Mouse (Mus musculus): Measurements from ENCODE around the gene Plpp2. TPM values are rescaled to one million over a fixed set of nuclear protein-coding genes. Genes with fewer than 3 reads are reported as not detected.

The Plpp2 gene
- polyA plus RNA-seq, 1 experiment from 2014 or later: 13.3 TPM

DNA sequence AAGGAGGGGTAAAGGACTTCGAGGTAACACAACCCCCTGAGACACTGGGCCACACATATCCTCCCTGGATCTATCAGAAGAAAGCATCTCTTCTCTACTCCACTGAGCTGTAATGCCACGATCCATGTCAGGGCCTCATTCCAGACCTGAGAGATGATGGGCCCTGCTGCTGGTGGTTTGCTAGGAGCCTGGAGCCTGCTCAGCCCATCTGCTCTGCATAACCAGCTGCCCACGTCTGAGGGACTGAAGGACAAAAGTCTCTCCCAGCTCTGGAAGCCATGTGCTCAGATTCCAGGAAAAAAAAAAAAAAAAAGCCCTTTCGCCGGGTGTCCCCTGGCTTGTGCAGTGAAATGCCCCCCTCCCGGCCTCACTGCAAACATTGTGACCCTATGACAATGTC, 42.2 kb upstream of the Plpp2 start:
- Histone ChIP-seq H3K4me1 (ENCODE audit: control insufficient read depth, insufficient read depth, low read length) (no peaks in the 10 kb centered on the region), H3K27ac (replicated peaks; ENCODE audit: low read depth, low read length) (no peak overlapping the region), H3K4me3 (ENCODE audit: low read depth, low read length) (no peak overlapping the region), H3K4me2 (ENCODE audit: low read depth, low read length) (no peak overlapping the region), H3K9me3 (replicated peaks; ENCODE audit: control insufficient read depth, low read length) (no peaks in the 10 kb centered on the region), H3K36me3 (replicated peaks; ENCODE audit: control insufficient read depth, insufficient read depth, low read depth, low read length) (no peaks in the 10 kb centered on the region), H3K27me3 (ENCODE audit: control insufficient read depth, insufficient read depth, low read length) (no peaks in the 10 kb centered on the region), H3K9ac (replicated peaks; ENCODE audit: low read length) (no peak overlapping the region)
- 80% methylated on average over 6 of the region's 6 CpGs for WGBS
- ATAC-seq (replicated peaks; ENCODE audit: insufficient number of reproducible peaks, low FRiP score, low TSS enrichment, low read depth) (no peak), DNase-seq (ENCODE audit: low spot score) (no peak)

DNA sequence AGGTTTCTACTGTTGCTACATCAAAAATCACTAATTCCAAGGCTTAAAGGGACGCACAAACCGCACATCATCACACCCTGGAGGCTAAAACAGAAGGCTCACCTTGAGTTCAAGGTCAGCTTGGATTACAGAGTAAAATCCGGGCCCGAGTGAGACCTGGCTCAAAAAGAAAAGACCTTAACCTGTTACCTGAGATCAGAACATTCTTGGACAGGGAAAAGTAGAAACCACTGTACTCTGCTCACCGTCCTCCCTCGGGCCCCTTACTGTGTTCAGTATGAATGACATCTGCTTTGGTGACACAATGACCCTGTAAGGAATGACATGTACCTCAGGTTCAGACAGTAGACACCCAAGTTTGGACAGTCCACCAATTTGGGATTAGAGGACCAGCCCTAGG, 41.2 kb upstream of the Plpp2 start:
- Histone ChIP-seq H3K4me3 (ENCODE audit: low read depth, low read length) (no peak overlapping the region), H3K4me1 (ENCODE audit: control insufficient read depth, insufficient read depth, low read length) (no peaks in the 10 kb centered on the region), H3K4me2 (ENCODE audit: low read depth, low read length) (no peak overlapping the region), H3K27ac (replicated peaks; ENCODE audit: low read depth, low read length) (no peak overlapping the region), H3K9ac (replicated peaks; ENCODE audit: low read length) (no peak overlapping the region), H3K27me3 (ENCODE audit: control insufficient read depth, insufficient read depth, low read length) (no peaks in the 10 kb centered on the region), H3K36me3 (replicated peaks; ENCODE audit: control insufficient read depth, insufficient read depth, low read depth, low read length) (no peaks in the 10 kb centered on the region), H3K9me3 (replicated peaks; ENCODE audit: control insufficient read depth, low read length) (no peaks in the 10 kb centered on the region)
- ATAC-seq (replicated peaks; ENCODE audit: insufficient number of reproducible peaks, low FRiP score, low TSS enrichment, low read depth) (no peak), DNase-seq (ENCODE audit: low spot score) (no peak)
- WGBS: 85% methylated on average over 6 of the region's 6 CpGs

DNA sequence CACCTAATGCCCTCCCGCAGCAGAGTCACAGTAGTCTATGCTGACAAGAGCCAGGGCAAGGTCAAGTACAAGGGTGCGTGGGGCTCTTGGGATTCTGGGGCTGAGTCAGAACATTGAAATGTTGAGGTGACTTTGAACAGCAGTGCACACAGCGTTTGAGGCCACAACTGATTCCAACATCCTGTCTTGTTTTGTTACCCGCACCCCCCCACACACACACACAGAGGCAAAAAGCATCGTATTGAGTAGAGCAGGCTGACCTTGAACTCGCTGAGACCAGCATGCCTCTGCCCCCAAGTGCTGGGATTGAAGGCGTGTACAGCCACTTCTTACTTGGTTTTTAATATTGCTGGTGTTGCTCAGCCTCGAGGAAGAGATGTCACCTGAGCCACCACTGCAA, 40.8 kb upstream of the Plpp2 start:
- Histone ChIP-seq H3K36me3 (replicated peaks; ENCODE audit: control insufficient read depth, insufficient read depth, low read depth, low read length) (no peaks in the 10 kb centered on the region), H3K27ac (replicated peaks; ENCODE audit: low read depth, low read length) (no peak overlapping the region), H3K9me3 (replicated peaks; ENCODE audit: control insufficient read depth, low read length) (no peaks in the 10 kb centered on the region), H3K4me2 (ENCODE audit: low read depth, low read length) (no peak overlapping the region), H3K9ac (replicated peaks; ENCODE audit: low read length) (no peak overlapping the region), H3K4me1 (ENCODE audit: control insufficient read depth, insufficient read depth, low read length) (no peaks in the 10 kb centered on the region), H3K27me3 (ENCODE audit: control insufficient read depth, insufficient read depth, low read length) (no peaks in the 10 kb centered on the region), H3K4me3 (ENCODE audit: low read depth, low read length) (no peak overlapping the region)
- ATAC-seq (replicated peaks; ENCODE audit: insufficient number of reproducible peaks, low FRiP score, low TSS enrichment, low read depth) (no peak), DNase-seq (ENCODE audit: low spot score) (no peak)
- 81% methylated on average over 8 of the region's 8 CpGs for WGBS

DNA sequence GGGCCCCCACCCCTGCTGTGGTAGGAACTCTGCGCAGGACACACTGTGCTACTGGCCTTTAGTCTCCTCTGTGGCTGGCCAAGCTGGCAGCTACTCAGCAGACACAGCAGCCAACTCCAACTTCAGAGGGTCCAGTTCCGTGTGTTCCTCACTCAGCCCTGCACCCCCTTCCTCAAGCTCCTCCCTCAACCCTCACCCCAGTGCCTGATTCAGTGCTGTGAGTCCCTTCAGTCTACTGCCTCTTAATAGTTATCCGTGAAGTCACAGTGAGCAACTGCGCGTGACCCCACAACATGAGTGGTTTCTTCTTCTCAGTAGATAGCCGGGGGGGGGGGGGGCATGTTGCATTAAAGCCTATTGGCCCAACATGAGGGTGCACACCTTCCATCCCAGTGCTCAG, 40.0 kb upstream of the Plpp2 start:
- no peaks in the 10 kb centered on the region for H3K4me1 ChIP-seq (ENCODE audit: control insufficient read depth, insufficient read depth, low read length)
- H3K4me2 ChIP-seq (ENCODE audit: low read depth, low read length): no peak overlapping the region
- no peaks in the 10 kb centered on the region for H3K36me3 ChIP-seq (replicated peaks; ENCODE audit: control insufficient read depth, insufficient read depth, low read depth, low read length)
- H3K27ac ChIP-seq (replicated peaks; ENCODE audit: low read depth, low read length): no peak overlapping the region
- H3K27me3 ChIP-seq (ENCODE audit: control insufficient read depth, insufficient read depth, low read length): no peaks in the 10 kb centered on the region
- no peak overlapping the region for H3K4me3 ChIP-seq (ENCODE audit: low read depth, low read length)
- no peak for DNase-seq (ENCODE audit: low spot score)
- WGBS: 89% methylated on average over 6 of the region's 6 CpGs
- ATAC-seq (replicated peaks; ENCODE audit: insufficient number of reproducible peaks, low FRiP score, low TSS enrichment, low read depth): no peak
- no peak overlapping the region for H3K9ac ChIP-seq (replicated peaks; ENCODE audit: low read length)
- no peaks in the 10 kb centered on the region for H3K9me3 ChIP-seq (replicated peaks; ENCODE audit: control insufficient read depth, low read length)

DNA sequence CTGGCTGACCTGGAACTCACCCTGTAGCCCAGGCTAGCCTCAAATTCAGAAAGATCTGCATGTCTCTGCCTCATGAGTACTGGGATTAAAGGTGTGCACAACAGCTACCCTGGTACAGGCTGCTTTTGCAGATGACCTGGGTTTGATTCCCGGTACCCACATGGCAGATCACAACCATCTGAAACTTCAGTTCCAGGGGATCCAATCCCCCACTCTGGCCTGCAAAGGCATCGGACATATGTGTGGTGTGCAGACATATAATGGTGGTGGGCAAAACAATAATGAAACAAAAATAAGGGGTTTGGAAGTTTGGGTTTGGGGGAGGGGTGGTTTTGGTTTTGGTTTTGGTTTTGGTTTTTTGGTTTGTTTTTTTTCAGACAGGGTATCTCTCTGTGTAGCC, 37.7 kb upstream of the Plpp2 start:
- Histone ChIP-seq H3K4me2 (ENCODE audit: low read depth, low read length) (no peak overlapping the region), H3K27ac (replicated peaks; ENCODE audit: low read depth, low read length) (no peak overlapping the region), H3K4me3 (ENCODE audit: low read depth, low read length) (no peak overlapping the region), H3K27me3 (ENCODE audit: control insufficient read depth, insufficient read depth, low read length) (no peaks in the 10 kb centered on the region), H3K4me1 (ENCODE audit: control insufficient read depth, insufficient read depth, low read length) (no peaks in the 10 kb centered on the region), H3K36me3 (replicated peaks; ENCODE audit: control insufficient read depth, insufficient read depth, low read depth, low read length) (no peaks in the 10 kb centered on the region), H3K9ac (replicated peaks; ENCODE audit: low read length) (no peak overlapping the region), H3K9me3 (replicated peaks; ENCODE audit: control insufficient read depth, low read length) (no peaks in the 10 kb centered on the region)
- no peak for ATAC-seq (replicated peaks; ENCODE audit: insufficient number of reproducible peaks, low FRiP score, low TSS enrichment, low read depth)
- 93% methylated on average over 2 of the region's 2 CpGs for WGBS
- no peak for DNase-seq (ENCODE audit: low spot score)

DNA sequence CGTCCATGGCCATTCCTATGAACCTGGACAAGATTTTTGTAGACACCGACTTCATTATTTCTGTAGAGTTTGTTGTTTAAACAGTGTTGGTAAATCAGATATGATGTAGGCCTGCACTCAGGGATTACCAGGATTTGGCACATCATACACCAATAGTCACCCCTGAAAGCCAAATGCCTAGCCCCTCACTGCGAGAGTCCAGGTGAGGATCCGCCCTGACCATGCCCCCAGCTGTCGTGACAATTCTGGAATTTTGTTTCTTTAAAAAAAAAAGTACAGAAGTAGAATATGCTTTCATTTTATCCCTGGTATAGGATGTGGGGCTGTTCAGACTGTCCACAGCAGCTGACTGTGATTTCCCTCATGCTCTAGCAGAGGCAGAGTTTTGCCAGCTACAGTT, 36.3 kb upstream of the Plpp2 start:
- no peak for DNase-seq (ENCODE audit: low spot score)
- no peaks in the 10 kb centered on the region for H3K9me3 ChIP-seq (replicated peaks; ENCODE audit: control insufficient read depth, low read length)
- ATAC-seq (replicated peaks; ENCODE audit: insufficient number of reproducible peaks, low FRiP score, low TSS enrichment, low read depth): no peak
- H3K4me1 ChIP-seq (ENCODE audit: control insufficient read depth, insufficient read depth, low read length): no peaks in the 10 kb centered on the region
- H3K9ac ChIP-seq (replicated peaks; ENCODE audit: low read length): no peak overlapping the region
- no peaks in the 10 kb centered on the region for H3K27me3 ChIP-seq (ENCODE audit: control insufficient read depth, insufficient read depth, low read length)
- no peak overlapping the region for H3K4me3 ChIP-seq (ENCODE audit: low read depth, low read length)
- no peak overlapping the region for H3K27ac ChIP-seq (replicated peaks; ENCODE audit: low read depth, low read length)
- no peaks in the 10 kb centered on the region for H3K36me3 ChIP-seq (replicated peaks; ENCODE audit: control insufficient read depth, insufficient read depth, low read depth, low read length)
- H3K4me2 ChIP-seq (ENCODE audit: low read depth, low read length): no peak overlapping the region
- 86% methylated on average over 5 of the region's 5 CpGs for WGBS

DNA sequence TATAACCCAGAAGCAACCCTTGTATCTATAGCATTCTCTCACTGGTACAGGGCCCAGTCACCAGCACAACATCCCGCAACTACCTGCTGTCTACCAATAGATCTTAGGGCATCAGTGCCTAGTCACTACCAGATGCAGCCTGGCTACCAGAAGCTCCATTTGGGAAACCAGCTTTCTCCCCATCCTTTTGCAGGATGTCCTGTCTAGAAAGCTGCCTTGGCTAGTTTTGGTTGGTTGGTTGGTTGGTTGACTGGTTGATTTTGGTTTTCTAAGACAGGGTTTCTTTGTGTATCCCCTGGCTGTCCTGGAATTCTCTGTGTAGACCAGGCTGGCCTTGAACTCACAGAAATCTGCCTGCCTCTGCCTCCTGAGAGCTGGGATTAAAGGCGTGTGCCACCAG, 26.1 kb upstream of the Plpp2 start:
- no peak overlapping the region for H3K4me3 ChIP-seq (ENCODE audit: low read depth, low read length)
- 81% methylated on average over 2 of the region's 2 CpGs for WGBS
- H3K27me3 ChIP-seq (ENCODE audit: control insufficient read depth, insufficient read depth, low read length): no peaks in the 10 kb centered on the region
- H3K9me3 ChIP-seq (replicated peaks; ENCODE audit: control insufficient read depth, low read length): no peaks in the 10 kb centered on the region
- no peaks in the 10 kb centered on the region for H3K4me1 ChIP-seq (ENCODE audit: control insufficient read depth, insufficient read depth, low read length)
- no peak overlapping the region for H3K27ac ChIP-seq (replicated peaks; ENCODE audit: low read depth, low read length)
- DNase-seq (ENCODE audit: low spot score) (no peak), ATAC-seq (replicated peaks; ENCODE audit: insufficient number of reproducible peaks, low FRiP score, low TSS enrichment, low read depth) (no peak)
- H3K36me3 ChIP-seq (replicated peaks; ENCODE audit: control insufficient read depth, insufficient read depth, low read depth, low read length): no peaks in the 10 kb centered on the region
- no peak overlapping the region for H3K9ac ChIP-seq (replicated peaks; ENCODE audit: low read length)
- H3K4me2 ChIP-seq (ENCODE audit: low read depth, low read length): no peak overlapping the region

DNA sequence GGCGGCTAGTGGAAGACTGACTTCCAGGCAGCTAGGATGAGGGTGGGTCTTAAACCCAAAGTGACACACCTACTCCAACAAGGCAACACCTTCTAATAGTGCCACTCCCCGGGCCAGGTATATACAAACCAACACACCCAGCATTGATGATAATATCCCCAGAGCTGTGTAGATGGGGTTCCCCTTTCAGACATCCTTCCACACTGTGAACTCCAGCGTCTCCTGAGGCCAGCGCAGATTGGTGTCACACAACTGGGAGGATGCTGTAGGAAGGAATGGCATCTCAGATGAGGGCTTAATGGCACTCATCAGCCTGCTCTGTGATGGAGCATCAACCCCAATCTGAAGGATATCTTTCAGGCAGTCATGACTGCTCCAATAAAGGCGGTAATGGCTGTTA, 23.9 kb upstream of the Plpp2 start:
- H3K4me2 ChIP-seq (ENCODE audit: low read depth, low read length): no peak overlapping the region
- H3K27me3 ChIP-seq (ENCODE audit: control insufficient read depth, insufficient read depth, low read length): no peaks in the 10 kb centered on the region
- H3K9me3 ChIP-seq (replicated peaks; ENCODE audit: control insufficient read depth, low read length): no peaks in the 10 kb centered on the region
- WGBS: 93% methylated on average over 5 of the region's 5 CpGs
- no peak overlapping the region for H3K27ac ChIP-seq (replicated peaks; ENCODE audit: low read depth, low read length)
- H3K4me1 ChIP-seq (ENCODE audit: control insufficient read depth, insufficient read depth, low read length): no peaks in the 10 kb centered on the region
- no peak overlapping the region for H3K4me3 ChIP-seq (ENCODE audit: low read depth, low read length)
- DNase-seq (ENCODE audit: low spot score) (no peak), ATAC-seq (replicated peaks; ENCODE audit: insufficient number of reproducible peaks, low FRiP score, low TSS enrichment, low read depth) (no peak)
- no peaks in the 10 kb centered on the region for H3K36me3 ChIP-seq (replicated peaks; ENCODE audit: control insufficient read depth, insufficient read depth, low read depth, low read length)
- H3K9ac ChIP-seq (replicated peaks; ENCODE audit: low read length): no peak overlapping the region

DNA sequence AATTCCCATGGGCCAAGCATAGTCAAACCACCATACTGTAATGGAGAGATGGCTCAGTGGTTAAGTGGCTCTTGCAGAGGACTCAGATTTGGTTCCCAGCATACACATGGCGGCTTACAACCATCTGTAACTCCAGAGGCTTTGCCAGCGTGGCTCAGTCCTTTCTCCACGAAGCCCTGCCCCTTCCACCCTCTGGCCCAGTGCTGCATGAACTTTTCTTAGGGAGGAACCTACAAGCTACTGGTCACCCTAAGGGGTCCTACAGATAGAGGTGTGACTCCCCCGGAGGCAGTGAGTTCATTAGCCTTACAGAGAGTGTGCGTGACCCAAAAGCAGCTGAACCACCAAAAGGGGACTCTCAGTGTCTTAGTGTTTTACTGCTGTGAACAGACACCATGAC, 23.4 kb upstream of the Plpp2 start:
- DNase-seq (ENCODE audit: low spot score): no peak
- WGBS: 96% methylated on average over 5 of the region's 5 CpGs

More for the DNA sequence above, 23.4 kb upstream of the Plpp2 start:
- no peaks in the 10 kb centered on the region for H3K9me3 ChIP-seq (replicated peaks; ENCODE audit: control insufficient read depth, low read length)
- H3K27ac ChIP-seq (replicated peaks; ENCODE audit: low read depth, low read length): no peak overlapping the region
- no peaks in the 10 kb centered on the region for H3K36me3 ChIP-seq (replicated peaks; ENCODE audit: control insufficient read depth, insufficient read depth, low read depth, low read length)
- no peaks in the 10 kb centered on the region for H3K4me1 ChIP-seq (ENCODE audit: control insufficient read depth, insufficient read depth, low read length)
- no peak overlapping the region for H3K4me3 ChIP-seq (ENCODE audit: low read depth, low read length)
- no peak overlapping the region for H3K4me2 ChIP-seq (ENCODE audit: low read depth, low read length)
- H3K9ac ChIP-seq (replicated peaks; ENCODE audit: low read length): no peak overlapping the region
- no peak for ATAC-seq (replicated peaks; ENCODE audit: insufficient number of reproducible peaks, low FRiP score, low TSS enrichment, low read depth)
- H3K27me3 ChIP-seq (ENCODE audit: control insufficient read depth, insufficient read depth, low read length): no peaks in the 10 kb centered on the region
